Mouse (Mus musculus): Measurements from ENCODE around the gene Faim. TPM values are rescaled to one million over a fixed set of nuclear protein-coding genes. Genes with fewer than 3 reads are reported as not detected.
A peak's percentile ranks its signal among the peaks of the same experiment; 100 is the strongest.

Faim gene
- polyA plus RNA-seq, 1 experiment from 2014 or later = 68.7 TPM

GRCm38 (mm10) chr9:98962478-98963142 is 23.6 kb upstream of the Faim start:
- DNase-seq (ENCODE audit: low spot score) (no peak), ATAC-seq (replicated peaks; ENCODE audit: insufficient number of reproducible peaks, low FRiP score, low TSS enrichment, low read depth) (no peak)
- Histone ChIP-seq H3K4me3 (ENCODE audit: low read depth, low read length) (no peak overlapping the region), H3K27ac (replicated peaks; ENCODE audit: low read depth, low read length) (no peak overlapping the region), H3K9me3 (replicated peaks; ENCODE audit: control insufficient read depth, low read length) (no peaks in the 10 kb centered on the region), H3K27me3 (ENCODE audit: control insufficient read depth, insufficient read depth, low read length) (peaks cover 65% of the 10 kb centered on the region), H3K36me3 (replicated peaks; ENCODE audit: control insufficient read depth, insufficient read depth, low read depth, low read length) (no peaks in the 10 kb centered on the region), H3K4me1 (ENCODE audit: control insufficient read depth, insufficient read depth, low read length) (no peaks in the 10 kb centered on the region; the same call in 1 of the 2 replicates), H3K9ac (replicated peaks; ENCODE audit: low read length) (no peak overlapping the region), H3K4me2 (ENCODE audit: low read depth, low read length) (no peak overlapping the region)
- WGBS = 1% methylated on average over 20 of the region's 20 CpGs

GRCm38 (mm10) chr9:98963661-98964060 is 22.5 kb upstream of the Faim start:
- no peak for DNase-seq (ENCODE audit: low spot score)
- H3K4me3 ChIP-seq (ENCODE audit: low read depth, low read length) = no peak overlapping the region
- no peaks in the 10 kb centered on the region; the same call in 1 of the 2 replicates for H3K4me1 ChIP-seq (ENCODE audit: control insufficient read depth, insufficient read depth, low read length)

GRCm38 (mm10) chr9:98965084-98965483 is 21.1 kb upstream of the Faim start:
- Histone ChIP-seq H3K9me3 (replicated peaks; ENCODE audit: control insufficient read depth, low read length) (no peaks in the 10 kb centered on the region), H3K4me2 (ENCODE audit: low read depth, low read length) (no peak overlapping the region), H3K4me3 (ENCODE audit: low read depth, low read length) (no peak overlapping the region), H3K9ac (replicated peaks; ENCODE audit: low read length) (no peak overlapping the region), H3K4me1 (ENCODE audit: control insufficient read depth, insufficient read depth, low read length) (no peaks in the 10 kb centered on the region; the same call in 1 of the 2 replicates), H3K36me3 (replicated peaks; ENCODE audit: control insufficient read depth, insufficient read depth, low read depth, low read length) (no peaks in the 10 kb centered on the region), H3K27me3 (ENCODE audit: control insufficient read depth, insufficient read depth, low read length) (peaks cover 53% of the 10 kb centered on the region), H3K27ac (replicated peaks; ENCODE audit: low read depth, low read length) (no peak overlapping the region)
- DNase-seq (ENCODE audit: low spot score) = peak; percentile 75
- WGBS = 3% methylated on average over 18 of the region's 18 CpGs
- ATAC-seq (replicated peaks; ENCODE audit: insufficient number of reproducible peaks, low FRiP score, low TSS enrichment, low read depth) = no peak

More at GRCm38 (mm10) chr9:98963661-98964060, 22.5 kb upstream of the Faim start:
- Histone ChIP-seq H3K4me2 (ENCODE audit: low read depth, low read length) (no peak overlapping the region), H3K36me3 (replicated peaks; ENCODE audit: control insufficient read depth, insufficient read depth, low read depth, low read length) (no peaks in the 10 kb centered on the region), H3K9ac (replicated peaks; ENCODE audit: low read length) (no peak overlapping the region), H3K9me3 (replicated peaks; ENCODE audit: control insufficient read depth, low read length) (no peaks in the 10 kb centered on the region), H3K27me3 (ENCODE audit: control insufficient read depth, insufficient read depth, low read length) (peaks cover 65% of the 10 kb centered on the region), H3K27ac (replicated peaks; ENCODE audit: low read depth, low read length) (no peak overlapping the region)
- WGBS = 3% methylated on average over 18 of the region's 18 CpGs
- no peak for ATAC-seq (replicated peaks; ENCODE audit: insufficient number of reproducible peaks, low FRiP score, low TSS enrichment, low read depth)

- ATAC-seq (replicated peaks; ENCODE audit: insufficient number of reproducible peaks, low FRiP score, low TSS enrichment, low read depth) (peak; percentile 77; the same call in 1 of the 2 replicates), DNase-seq (ENCODE audit: low spot score) (peak; percentile 85)
- Histone ChIP-seq H3K9ac (replicated peaks; ENCODE audit: low read length) (peak overlapping the region; percentile 43; the same call in 1 of the 2 replicates), H3K4me3 (ENCODE audit: low read depth, low read length) (peak overlapping the region; percentile 31), H3K4me1 (ENCODE audit: control insufficient read depth, insufficient read depth, low read length) (peaks cover 7% of the 10 kb centered on the region; the same call in 1 of the 2 replicates), H3K9me3 (replicated peaks; ENCODE audit: control insufficient read depth, low read length) (no peaks in the 10 kb centered on the region; the same call in 1 of the 2 replicates), H3K27me3 (ENCODE audit: control insufficient read depth, insufficient read depth, low read length) (peaks cover 27% of the 10 kb centered on the region), H3K36me3 (replicated peaks; ENCODE audit: control insufficient read depth, insufficient read depth, low read depth, low read length) (no peaks in the 10 kb centered on the region), H3K4me2 (ENCODE audit: low read depth, low read length) (peak overlapping the region; percentile 62), H3K27ac (replicated peaks; ENCODE audit: low read depth, low read length) (no peak overlapping the region)
- WGBS = under 1% methylated on average over 40 of the region's 40 CpGs
These were observed 13.1 kb upstream of the Faim start for GRCm38 (mm10) chr9:98973101-98973521.

DNA sequence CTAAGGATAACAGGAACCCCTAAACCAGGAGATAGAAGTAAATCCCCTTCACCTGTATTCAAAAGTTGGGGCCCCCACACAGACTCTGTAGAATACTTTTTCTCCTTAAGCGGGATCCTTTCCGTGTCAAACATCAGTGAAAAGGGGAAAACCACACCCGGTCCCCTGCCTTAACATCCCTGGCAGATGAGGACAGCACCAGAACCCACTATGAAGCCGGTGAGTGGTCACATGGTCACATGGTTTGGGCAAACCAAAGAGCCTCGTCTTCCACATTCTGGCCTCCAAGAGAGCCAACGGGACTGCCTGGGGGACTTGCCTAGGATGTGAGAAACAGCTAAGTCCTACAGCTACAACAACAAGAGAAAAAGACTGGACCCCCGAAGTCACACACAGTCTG is 12.6 kb upstream of the Faim start:
- WGBS = 3% methylated on average over 7 of the region's 7 CpGs
- Histone ChIP-seq H3K4me1 (ENCODE audit: control insufficient read depth, insufficient read depth, low read length) (peaks cover 7% of the 10 kb centered on the region; the same call in 1 of the 2 replicates), H3K27me3 (ENCODE audit: control insufficient read depth, insufficient read depth, low read length) (peaks cover 27% of the 10 kb centered on the region), H3K9ac (replicated peaks; ENCODE audit: low read length) (no peak overlapping the region), H3K27ac (replicated peaks; ENCODE audit: low read depth, low read length) (no peak overlapping the region), H3K36me3 (replicated peaks; ENCODE audit: control insufficient read depth, insufficient read depth, low read depth, low read length) (no peaks in the 10 kb centered on the region), H3K4me3 (ENCODE audit: low read depth, low read length) (peak overlapping the region; percentile 31), H3K4me2 (ENCODE audit: low read depth, low read length) (peak overlapping the region; percentile 62), H3K9me3 (replicated peaks; ENCODE audit: control insufficient read depth, low read length) (no peaks in the 10 kb centered on the region; the same call in 1 of the 2 replicates)
- ATAC-seq (replicated peaks; ENCODE audit: insufficient number of reproducible peaks, low FRiP score, low TSS enrichment, low read depth) (no peak), DNase-seq (ENCODE audit: low spot score) (no peak)

DNA sequence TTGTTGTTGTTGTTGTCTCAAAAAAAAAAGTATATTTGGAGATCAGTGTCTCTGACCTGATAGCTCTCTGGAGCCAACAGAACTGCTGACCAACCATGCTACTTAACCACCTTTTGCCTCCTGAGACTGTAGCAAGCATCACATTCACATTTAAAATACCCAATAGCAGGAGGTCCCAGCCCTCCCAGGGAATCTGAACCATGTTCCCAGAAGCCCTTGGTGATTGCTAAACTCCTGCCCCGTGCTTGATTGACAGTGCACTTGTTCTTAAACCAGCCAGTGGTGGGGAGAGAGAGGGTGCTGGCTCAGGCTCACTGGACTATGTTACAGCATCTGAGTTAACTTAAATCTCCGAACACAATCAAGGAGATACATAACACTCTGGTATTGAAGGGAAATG is 11.3 kb upstream of the Faim start:
- no peak for ATAC-seq (replicated peaks; ENCODE audit: insufficient number of reproducible peaks, low FRiP score, low TSS enrichment, low read depth)
- Histone ChIP-seq H3K4me3 (ENCODE audit: low read depth, low read length) (no peak overlapping the region), H3K27ac (replicated peaks; ENCODE audit: low read depth, low read length) (no peak overlapping the region), H3K9me3 (replicated peaks; ENCODE audit: control insufficient read depth, low read length) (no peaks in the 10 kb centered on the region; the same call in 1 of the 2 replicates), H3K27me3 (ENCODE audit: control insufficient read depth, insufficient read depth, low read length) (peaks cover 27% of the 10 kb centered on the region), H3K36me3 (replicated peaks; ENCODE audit: control insufficient read depth, insufficient read depth, low read depth, low read length) (no peaks in the 10 kb centered on the region), H3K4me2 (ENCODE audit: low read depth, low read length) (no peak overlapping the region), H3K9ac (replicated peaks; ENCODE audit: low read length) (no peak overlapping the region), H3K4me1 (ENCODE audit: control insufficient read depth, insufficient read depth, low read length) (peaks cover 7% of the 10 kb centered on the region; the same call in 1 of the 2 replicates)
- no peak for DNase-seq (ENCODE audit: low spot score)
- WGBS = 28% methylated on average over 2 of the region's 2 CpGs

DNA sequence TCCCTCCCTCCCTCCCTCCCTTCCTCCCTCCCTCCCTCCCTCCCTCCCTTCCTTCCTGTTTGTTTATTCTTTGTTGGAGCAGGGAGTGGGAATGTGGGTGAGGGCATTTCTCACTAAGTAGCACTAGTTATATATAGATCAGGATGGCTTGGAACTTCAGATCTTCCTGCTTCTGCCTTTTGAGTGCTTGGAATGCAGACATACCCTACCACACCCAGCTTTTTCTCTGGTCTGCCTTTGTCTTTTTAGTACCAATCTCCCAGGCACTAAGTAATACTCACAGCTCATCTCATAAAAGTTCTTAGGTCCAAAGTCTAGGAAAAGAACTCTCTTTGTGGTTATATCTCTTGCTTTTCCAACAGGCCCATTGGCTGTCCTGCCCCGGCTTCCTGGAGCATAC is 10.1 kb upstream of the Faim start:
- Histone ChIP-seq H3K4me2 (ENCODE audit: low read depth, low read length) (no peak overlapping the region), H3K27ac (replicated peaks; ENCODE audit: low read depth, low read length) (no peak overlapping the region), H3K27me3 (ENCODE audit: control insufficient read depth, insufficient read depth, low read length) (peaks cover 25% of the 10 kb centered on the region), H3K9me3 (replicated peaks; ENCODE audit: control insufficient read depth, low read length) (no peaks in the 10 kb centered on the region), H3K4me3 (ENCODE audit: low read depth, low read length) (no peak overlapping the region), H3K36me3 (replicated peaks; ENCODE audit: control insufficient read depth, insufficient read depth, low read depth, low read length) (no peaks in the 10 kb centered on the region), H3K4me1 (ENCODE audit: control insufficient read depth, insufficient read depth, low read length) (peaks cover 7% of the 10 kb centered on the region; the same call in 1 of the 2 replicates), H3K9ac (replicated peaks; ENCODE audit: low read length) (no peak overlapping the region)
- whole genome bisulfite sequencing = 89% methylated on average over 1 of the region's 1 CpGs
- DNase-seq (ENCODE audit: low spot score) = no peak
- ATAC-seq (replicated peaks; ENCODE audit: insufficient number of reproducible peaks, low FRiP score, low TSS enrichment, low read depth) = no peak

- Histone ChIP-seq H3K4me2 (ENCODE audit: low read depth, low read length) (no peak overlapping the region), H3K4me3 (ENCODE audit: low read depth, low read length) (no peak overlapping the region), H3K27ac (replicated peaks; ENCODE audit: low read depth, low read length) (no peak overlapping the region), H3K36me3 (replicated peaks; ENCODE audit: control insufficient read depth, insufficient read depth, low read depth, low read length) (no peaks in the 10 kb centered on the region), H3K27me3 (ENCODE audit: control insufficient read depth, insufficient read depth, low read length) (peaks cover 23% of the 10 kb centered on the region), H3K4me1 (ENCODE audit: control insufficient read depth, insufficient read depth, low read length) (peaks cover 7% of the 10 kb centered on the region; the same call in 1 of the 2 replicates), H3K9me3 (replicated peaks; ENCODE audit: control insufficient read depth, low read length) (no peaks in the 10 kb centered on the region), H3K9ac (replicated peaks; ENCODE audit: low read length) (no peak overlapping the region)
- ATAC-seq (replicated peaks; ENCODE audit: insufficient number of reproducible peaks, low FRiP score, low TSS enrichment, low read depth) = no peak
- DNase-seq (ENCODE audit: low spot score) = no peak
- 44% methylated on average over 5 of the region's 5 CpGs for WGBS
These were observed 9.7 kb upstream of the Faim start for GRCm38 (mm10) chr9:98976520-98976919.

Measured in embryonic facial prominence, embryonic 11.5 days (tissue).